Mouse (Mus musculus) B cell, adult 2 months (primary cell): ENCODE data around the gene Ndufa10.
A peak's percentile ranks its signal among the peaks of the same experiment; 100 is the strongest.
"Not testable (repeated sequence)": the region's sequence is repeated elsewhere in the genome, so short reads cannot be mapped to it uniquely, and the experiment has no call there.

Experiments
- DNase-seq, 2 experiments: peaks; one replicate each; pipeline ENCODE4 v3.0.0; 2022

The Ndufa10 gene

GRCm38 (mm10) chr1:92473165-92474041 is at the start of gene Ndufa10:
Gene Ndufa10, minus strand, starts transcription at chr1:92473860.
- DNase-seq = peak; percentile 98

- DNase-seq = no peak
Observed at GRCm38 (mm10) chr1:92521376-92521775, 47.7 kb upstream of the Ndufa10 start.

GRCm38 (mm10) chr1:92519046-92519445 is 45.4 kb upstream of the Ndufa10 start:
- DNase-seq = no peak

- no peak for DNase-seq
Observed at GRCm38 (mm10) chr1:92518561-92518960, 44.9 kb upstream of the Ndufa10 start, which contains the start of gene Olfr1414. Gene Olfr1414, minus strand, starts transcription at chr1:92518661.

- DNase-seq = no peak
Observed at GRCm38 (mm10) chr1:92515390-92515789, 41.7 kb upstream of the Ndufa10 start.

- DNase-seq = not testable (repeated sequence)
Observed at GRCm38 (mm10) chr1:92511646-92512045, 38.0 kb upstream of the Ndufa10 start.

- no peak for DNase-seq
Observed at GRCm38 (mm10) chr1:92496001-92496400, 22.3 kb upstream of the Ndufa10 start, which contains the start of gene Olfr1415. Gene Olfr1415, minus strand, starts transcription at chr1:92496101.

GRCm38 (mm10) chr1:92485013-92485412 is 11.4 kb upstream of the Ndufa10 start, which contains the start of gene Olfr1416:
Gene Olfr1416, minus strand, starts transcription at chr1:92485113.
- DNase-seq = no peak

GRCm38 (mm10) chr1:92474066-92474578 is 462 bp upstream of the Ndufa10 start:
- DNase-seq = no peak

- DNase-seq = no peak
Observed at GRCm38 (mm10) chr1:92468891-92469290, 4.8 kb downstream of the Ndufa10 start.

GRCm38 (mm10) chr1:92458416-92458815 is 15.2 kb downstream of the Ndufa10 start:
- DNase-seq = no peak

- DNase-seq = no peak
Observed at GRCm38 (mm10) chr1:92457758-92458157, 15.9 kb downstream of the Ndufa10 start.

GRCm38 (mm10) chr1:92453751-92454445 is 19.8 kb downstream of the Ndufa10 start:
- no peak for DNase-seq

- no peak for DNase-seq
Observed at GRCm38 (mm10) chr1:92448293-92448692, 25.4 kb downstream of the Ndufa10 start.

- no peak for DNase-seq
Observed at GRCm38 (mm10) chr1:92441453-92442063, 32.1 kb downstream of the Ndufa10 start.

GRCm38 (mm10) chr1:92440066-92440750 is 33.5 kb downstream of the Ndufa10 start:
- no peak for DNase-seq

GRCm38 (mm10) chr1:92437678-92438271 is 35.9 kb downstream of the Ndufa10 start:
- DNase-seq = no peak

GRCm38 (mm10) chr1:92436831-92437321 is 36.8 kb downstream of the Ndufa10 start:
- no peak for DNase-seq

GRCm38 (mm10) chr1:92434986-92435385 is 38.7 kb downstream of the Ndufa10 start:
- no peak for DNase-seq

GRCm38 (mm10) chr1:92432791-92433190 is 40.9 kb downstream of the Ndufa10 start:
- DNase-seq = no peak

- DNase-seq = no peak
Observed at GRCm38 (mm10) chr1:92432098-92432497, 41.6 kb downstream of the Ndufa10 start.

GRCm38 (mm10) chr1:92431420-92431819 is 42.2 kb downstream of the Ndufa10 start:
- DNase-seq = no peak
